Mouse (Mus musculus): ENCODE results near the gene Zfp568.

- TF ChIP-seq CTCF (IDR thresholded peaks at IDR 0.05; ENCODE audit: low read depth, low read length) (no peak; the same call in 1 of the 2 replicates), TAL1 (conservative IDR thresholded peaks at IDR 0.05; ENCODE audit: low read depth, low read length) (no peak), POLR2AphosphoS5 (IDR thresholded peaks at IDR 0.05; ENCODE audit: insufficient replicate concordance, low read depth, low read length) (no peak)
These were observed 80.9 kb downstream of the Zfp568 start for GRCm38 (mm10) chr7:30064622-30065021.

Data from G1E (cell line).